Mouse (Mus musculus): ENCODE results near the gene Tmem253.
A peak's percentile ranks its signal among the peaks of the same experiment; 100 is the strongest.
"Not testable (repeated sequence)": the region's sequence is repeated elsewhere in the genome, so short reads cannot be mapped to it uniquely, and the experiment has no call there.

The Tmem253 gene

DNA sequence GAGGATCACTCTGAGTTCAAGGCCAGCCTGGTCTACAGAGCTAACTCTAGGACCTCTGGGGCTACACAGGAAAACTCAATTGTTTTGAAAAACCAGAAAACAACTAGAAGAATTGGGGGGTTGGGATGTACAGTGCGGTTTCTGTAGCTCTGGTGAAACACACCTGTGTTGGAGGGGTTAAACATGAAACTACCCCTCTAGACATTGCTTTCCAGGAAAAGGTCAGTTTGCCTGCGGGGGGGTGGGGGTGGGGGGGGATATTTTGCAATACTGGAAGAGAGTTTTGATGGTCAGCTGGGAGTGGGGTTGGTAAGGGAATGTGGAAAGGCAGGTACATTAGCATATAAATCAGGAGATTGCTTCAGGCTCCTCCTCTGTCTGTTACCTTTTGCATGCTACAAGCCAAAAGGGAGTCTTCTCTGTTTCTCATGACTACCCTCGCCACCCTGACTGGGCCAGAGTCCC, 6.8 kb downstream of the Tmem253 start:
- peak in 1 of 2 experiments; percentile 10 for DNase-seq

DNA sequence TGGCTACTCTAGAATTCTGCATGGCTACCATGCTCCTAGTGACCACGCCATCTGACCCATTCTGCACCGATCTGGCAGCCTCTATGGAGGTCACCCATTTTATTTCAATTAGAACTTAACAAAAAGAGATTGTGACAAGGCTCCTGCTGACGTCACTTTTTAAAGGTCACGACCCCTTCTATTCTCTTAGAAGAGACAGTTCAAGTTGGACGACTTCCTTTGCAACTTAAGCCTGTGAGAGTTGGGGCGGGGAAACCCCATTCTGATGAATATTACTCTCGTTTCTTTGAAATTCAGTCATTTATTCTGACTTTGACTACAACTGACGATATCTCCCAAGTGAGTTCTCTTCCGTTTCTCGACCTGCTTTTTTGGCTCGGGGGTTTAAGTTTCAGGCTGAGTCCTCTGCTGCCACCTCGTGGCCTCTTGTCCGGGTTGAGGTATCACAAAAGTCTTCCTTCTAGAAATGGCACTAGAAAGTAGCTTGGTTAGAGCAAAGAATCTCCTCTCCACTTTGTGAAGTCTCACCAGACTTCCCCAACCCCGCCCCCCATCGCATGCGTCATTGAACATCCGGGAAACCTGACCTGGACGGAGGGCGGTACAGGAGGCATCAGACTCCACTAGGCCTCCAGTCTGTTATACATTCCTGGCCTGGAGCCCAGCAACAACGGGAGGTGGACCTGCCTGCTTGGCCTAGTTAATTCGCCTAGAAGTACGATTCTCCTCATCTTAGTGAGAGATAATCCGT, 7.4 kb downstream of the Tmem253 start:
- peak; percentile 96 to 97 for DNase-seq

DNA sequence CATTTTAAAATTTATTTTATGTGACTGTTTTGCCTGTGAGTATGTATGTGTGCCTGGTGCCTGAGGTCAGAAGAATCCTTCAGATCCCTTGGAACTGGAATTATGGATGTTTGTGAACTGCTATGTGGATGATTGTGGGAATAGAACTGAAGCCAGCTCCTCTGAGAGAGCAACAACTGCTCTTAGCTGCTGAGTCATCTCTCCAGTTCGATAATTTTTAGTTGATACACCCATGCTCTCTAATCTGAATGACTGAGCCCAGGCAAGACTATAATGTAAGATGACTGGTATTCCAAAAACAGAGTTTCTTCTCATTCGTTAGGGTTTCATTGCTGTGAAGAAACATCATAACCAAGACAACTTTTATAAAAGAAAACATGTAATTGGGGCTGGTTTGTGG, 8.7 kb downstream of the Tmem253 start:
- DNase-seq: no peak

DNA sequence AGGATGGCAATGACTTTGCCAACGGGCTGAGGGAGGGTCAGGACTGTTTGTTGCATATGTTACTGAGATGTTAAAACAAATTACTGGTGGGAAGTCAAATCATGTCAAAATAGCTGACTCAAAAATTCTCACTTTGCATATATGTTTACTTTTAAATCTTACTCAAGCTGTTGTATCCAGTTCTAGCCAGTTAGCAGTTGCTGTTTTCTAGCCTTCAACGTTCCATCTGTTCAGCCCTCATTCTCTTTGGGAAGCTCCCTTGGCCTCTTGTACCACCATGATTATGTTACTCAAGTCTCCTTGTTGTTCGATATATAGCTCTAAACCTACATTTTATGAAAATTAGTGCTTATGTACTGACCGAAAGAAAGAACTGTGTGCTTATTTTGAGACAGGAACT, 10.9 kb downstream of the Tmem253 start:
- DNase-seq: no peak

DNA sequence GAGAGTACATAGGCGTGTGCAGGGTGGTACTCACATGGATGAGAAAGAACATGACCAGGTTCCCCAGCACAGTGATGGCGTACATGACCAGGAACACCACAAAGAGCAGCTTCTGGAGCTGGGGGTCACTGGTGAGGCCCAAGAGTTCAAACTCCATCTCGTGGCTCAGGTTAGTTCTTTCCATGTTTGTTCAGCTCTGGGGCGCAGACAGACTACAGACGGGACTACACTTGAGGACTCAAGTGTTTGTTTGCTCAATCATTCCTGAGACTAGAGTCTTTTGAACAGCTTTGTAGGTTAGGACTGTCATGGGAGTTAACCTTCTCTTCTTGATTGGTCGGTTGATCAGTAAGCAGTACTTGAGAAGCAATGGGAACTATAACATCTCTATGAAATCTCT, 20.5 kb downstream of the Tmem253 start:
- DNase-seq: no peak

DNA sequence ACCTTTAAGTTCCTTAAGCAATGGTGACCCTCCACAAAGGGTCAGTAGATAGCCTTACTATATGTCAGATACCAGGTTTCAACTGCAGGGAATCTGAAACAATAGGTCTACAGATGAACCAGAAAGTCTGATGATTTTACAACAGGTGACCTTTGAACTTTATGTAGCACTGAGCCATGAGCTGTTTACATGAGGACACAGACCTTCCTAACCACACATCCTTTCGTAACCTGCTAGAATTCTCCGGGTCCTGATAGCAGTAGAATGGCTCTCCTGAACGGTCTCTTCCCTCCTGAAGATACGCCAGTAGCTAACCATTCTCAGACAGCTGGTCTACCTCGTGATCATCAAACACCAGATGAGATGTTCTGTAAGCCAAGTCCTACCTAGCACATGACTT, 23.9 kb downstream of the Tmem253 start:
- DNase-seq: no peak

DNA sequence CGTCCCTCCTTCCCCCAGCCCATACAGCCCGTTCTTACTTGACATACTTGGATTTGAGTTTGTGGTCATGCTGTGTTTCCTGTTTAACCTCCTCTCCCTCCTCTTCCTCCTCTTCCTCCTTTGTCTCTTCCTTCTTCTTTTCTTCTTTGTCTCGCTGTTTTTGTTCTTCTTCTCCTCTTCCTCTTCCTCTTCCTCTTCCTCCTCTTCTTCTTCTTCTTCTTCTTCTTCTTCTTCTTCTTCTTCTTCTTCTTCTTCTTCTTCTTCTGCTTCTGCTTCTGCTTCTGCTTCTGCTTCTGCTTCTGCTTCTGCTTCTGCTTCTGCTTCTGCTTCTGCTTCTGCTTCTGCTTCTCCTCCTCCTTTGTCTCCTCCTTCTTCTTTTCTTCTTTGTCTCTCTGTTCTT, 26.9 kb downstream of the Tmem253 start, which contains the start of gene Olfr221:
Gene Olfr221, minus strand, starts transcription at position 101 of the 400 bp plus-strand sequence.
- DNase-seq: not testable (repeated sequence)

DNA sequence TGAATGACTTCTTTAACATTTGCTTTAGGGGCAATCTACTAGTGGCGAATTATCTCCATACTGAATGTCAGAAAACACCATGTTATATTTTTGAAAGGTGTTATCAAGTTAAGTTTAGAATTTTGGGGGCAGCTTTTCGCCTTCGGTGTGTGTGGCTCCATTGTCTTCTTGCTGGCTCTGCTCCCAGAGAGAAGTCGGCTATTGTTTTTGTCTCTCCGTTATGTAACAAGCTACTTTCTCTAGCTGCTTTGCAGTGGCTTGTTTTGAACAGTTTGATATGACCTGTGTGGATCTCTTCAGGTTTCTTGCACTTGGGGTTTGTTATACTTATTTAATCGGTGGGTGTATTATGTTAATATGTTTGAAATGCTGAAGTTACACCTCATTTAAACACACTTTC, 28.0 kb downstream of the Tmem253 start:
- peak in 1 of 2 experiments; percentile 10 for DNase-seq

DNA sequence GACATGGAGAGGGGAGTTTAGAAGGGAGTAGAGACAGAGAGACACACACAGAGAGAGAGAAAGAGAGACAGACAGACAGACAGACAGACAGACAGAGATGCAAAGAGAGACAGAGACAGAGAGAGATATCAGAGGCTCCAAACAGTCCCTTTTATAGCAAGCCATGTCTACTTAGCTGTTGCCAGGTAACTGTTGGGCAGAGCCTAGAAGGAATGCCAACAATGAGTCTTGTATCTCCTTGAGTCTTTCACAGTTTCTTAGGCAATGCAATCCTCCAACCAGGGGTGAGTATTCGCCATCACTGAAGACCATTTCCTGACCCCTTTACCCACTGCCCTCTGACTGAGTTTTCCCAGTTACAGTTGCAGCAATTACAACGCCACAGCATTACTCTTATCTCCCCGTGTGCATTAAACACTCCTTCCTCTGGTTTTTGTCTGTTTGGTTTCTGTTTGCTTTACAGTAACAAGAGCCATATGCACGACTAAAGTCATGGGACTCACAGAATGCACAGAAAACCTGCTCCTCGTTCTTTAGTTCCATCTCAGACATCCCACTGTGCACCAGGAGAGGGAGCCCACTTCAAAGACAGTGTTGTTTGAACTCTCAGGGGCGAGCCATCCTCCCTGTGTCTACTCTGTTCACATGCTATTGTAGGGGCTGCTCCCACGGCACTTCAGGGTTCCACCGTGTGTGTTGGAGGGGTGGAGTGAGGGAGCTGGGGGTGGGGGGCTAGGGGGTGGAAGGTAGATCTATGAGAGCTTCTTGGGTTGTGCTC, 29.6 kb downstream of the Tmem253 start:
- DNase-seq: peak in 1 of 2 experiments; percentile 24

DNA sequence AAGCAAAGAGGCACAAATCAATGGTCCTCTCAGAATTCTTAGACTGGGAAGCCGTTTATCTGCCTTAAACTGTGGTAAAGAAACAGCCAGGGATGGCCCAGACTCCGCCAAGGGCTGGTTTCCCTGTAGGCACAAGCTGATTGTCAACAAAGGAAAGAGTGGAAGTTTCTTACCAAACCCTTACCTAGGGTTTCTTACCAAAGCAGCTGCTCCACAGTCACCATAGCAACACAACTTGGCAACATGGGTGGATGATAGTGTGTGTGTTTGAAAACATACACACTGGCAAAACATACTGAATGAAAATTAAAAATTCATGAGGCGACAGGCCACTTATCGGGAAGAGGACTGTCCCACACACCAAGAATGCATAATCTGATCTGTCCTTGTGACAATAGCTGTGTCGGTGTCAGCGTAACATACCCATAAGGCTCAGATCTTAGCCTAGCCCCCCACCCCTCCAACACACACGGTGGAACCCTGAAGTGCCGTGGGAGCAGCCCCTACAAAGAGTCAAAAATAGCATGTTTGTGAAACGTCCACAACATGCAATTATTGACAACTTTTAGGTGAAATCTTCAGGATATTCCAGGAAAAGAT, 30.6 kb downstream of the Tmem253 start:
- no peak for DNase-seq

DNA sequence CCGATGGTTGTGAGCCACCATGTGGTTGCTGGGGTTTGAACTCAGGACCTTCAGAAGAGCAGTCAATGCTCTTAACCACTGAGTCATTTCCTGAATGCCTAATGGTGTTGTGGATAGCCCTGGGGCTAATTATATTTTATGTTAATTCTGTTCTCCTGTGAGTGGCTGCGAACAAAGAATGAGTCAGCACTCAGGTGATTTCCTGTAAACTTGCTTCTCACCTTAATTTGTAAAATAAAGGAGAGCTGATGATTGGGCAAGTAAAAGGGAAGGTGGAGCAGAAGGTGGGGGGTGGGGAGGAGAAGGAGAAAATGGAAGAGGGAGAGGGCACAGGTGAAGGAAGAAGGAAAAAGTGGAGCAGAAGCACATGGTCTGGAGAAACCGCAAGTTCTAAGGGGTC, 37.3 kb downstream of the Tmem253 start:
- DNase-seq: not testable (repeated sequence)

DNA sequence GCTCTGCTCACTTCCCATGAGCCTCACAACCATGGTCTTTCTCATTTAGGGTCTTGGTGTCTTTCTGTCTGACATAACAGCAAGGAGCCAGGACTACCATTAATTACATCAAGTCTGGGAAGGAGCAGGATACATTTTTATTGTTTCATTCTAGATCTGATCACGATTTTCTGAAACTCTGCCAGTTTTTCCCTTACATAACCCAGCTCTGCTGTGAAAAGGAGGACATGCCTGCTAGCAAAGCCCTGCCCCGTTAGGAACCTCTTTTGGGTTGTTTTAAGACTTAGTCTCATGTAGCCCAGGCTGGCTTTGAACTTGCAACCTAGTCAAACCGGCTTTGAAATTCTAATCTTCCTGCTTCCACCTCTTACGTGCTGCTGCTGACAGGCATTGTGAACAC, 44.5 kb downstream of the Tmem253 start:
- DNase-seq: no peak

DNA sequence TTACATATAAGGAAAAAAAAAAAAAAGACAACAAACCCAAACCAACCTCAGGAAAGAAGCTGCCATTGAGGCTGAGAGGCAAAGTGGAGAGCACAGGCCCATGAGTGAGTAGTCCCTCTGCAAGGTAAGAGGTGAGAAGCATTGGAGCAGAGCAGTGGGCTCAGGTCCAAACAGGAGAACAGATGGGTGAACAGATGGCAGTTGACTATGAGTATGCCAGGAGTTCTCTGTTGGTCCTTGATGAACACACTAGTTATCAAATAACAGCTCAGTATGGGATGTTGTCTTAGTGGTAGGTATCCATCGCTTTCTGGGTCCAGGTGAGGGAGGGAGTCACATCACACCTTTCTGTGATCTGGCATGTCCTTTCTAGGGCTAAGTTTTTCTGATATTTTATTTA, 45.3 kb downstream of the Tmem253 start:
- no peak for DNase-seq

DNA sequence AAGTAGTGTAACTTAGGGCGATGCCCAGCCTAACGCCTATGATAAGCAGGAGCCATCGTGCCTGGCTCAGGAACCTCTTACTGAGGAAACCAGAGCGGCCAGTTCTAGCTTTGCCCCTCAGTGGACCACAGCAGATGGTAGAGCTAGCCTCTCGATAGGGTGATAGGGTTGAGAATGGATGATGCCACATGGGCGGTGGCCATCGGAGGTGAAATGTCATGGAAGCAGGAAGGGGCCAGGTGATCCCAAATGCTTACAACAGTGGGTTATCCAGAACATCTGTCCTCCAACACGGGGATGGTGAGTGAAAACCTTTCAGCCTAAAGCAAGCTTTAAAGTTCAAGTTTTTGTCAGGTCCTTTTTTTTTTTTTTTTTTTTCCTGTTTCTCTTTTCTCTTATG, 46.3 kb downstream of the Tmem253 start:
- no peak for DNase-seq

DNA sequence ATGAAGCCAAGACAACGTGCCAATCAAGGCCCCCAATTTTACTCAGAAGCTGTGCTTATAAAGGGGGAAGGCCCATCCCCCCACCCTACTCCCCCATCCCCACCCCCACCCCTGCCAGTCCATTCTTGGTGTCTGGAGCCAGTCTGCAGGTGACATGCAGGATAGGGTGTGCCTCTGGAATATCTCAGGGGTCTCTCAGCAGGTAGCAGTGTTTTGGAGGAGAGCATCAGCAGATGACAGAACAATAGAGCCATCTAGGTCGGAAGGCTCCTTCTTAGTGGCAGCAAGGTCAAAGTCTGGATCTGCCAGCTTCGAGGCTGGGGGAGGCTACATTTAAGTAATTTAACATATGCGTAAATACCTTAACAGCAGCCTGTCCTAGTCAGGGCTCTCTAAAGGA, 50.7 kb downstream of the Tmem253 start:
- DNase-seq: no peak
